Mouse (Mus musculus) stomach, postnatal 0 days (tissue): ENCODE results near the gene 9530068E07Rik.

Experiments used
- CTCF ChIP-seq: IDR thresholded peaks from 2 replicates; pipeline ENCODE4 v1.5.1; 2016; ENCODE audit warnings: antibody characterized with exemption, low read depth, mild to moderate bottlenecking, moderate library complexity
- EP300 ChIP-seq: optimal IDR thresholded peaks from 2 replicates; pipeline ENCODE3; 2016; ENCODE audit warnings: antibody characterized with exemption

GRCm38 (mm10) chr11:52389933-52390332 lies 6.3 kb upstream of the 9530068E07Rik start:
- TF ChIP-seq EP300 = no peak
- TF ChIP-seq CTCF = no peak
